Mouse (Mus musculus) thymus, adult 2 months (tissue): ENCODE measurements around the gene Bag1. TPM values are rescaled to one million over a fixed set of nuclear protein-coding genes. Genes with fewer than 3 reads are reported as not detected.

ENCODE experiments used
- DNase-seq: peaks from one replicate; pipeline ENCODE4 v3.0.0; 2021
- H3K27ac ChIP-seq: fragments of 200-500 bp; 2 replicates; pipeline ENCODE4 v1.5.1; 2012; ENCODE audit warnings: low read length, control low read depth; ENCODE audit not compliant: control insufficient read depth, insufficient read depth
- H3K27me3 ChIP-seq: fragments of 200-500 bp; 2 replicates; pipeline ENCODE4 v1.6.1; 2012; ENCODE audit warnings: mild to moderate bottlenecking, low read length, moderate library complexity, mixed read lengths; ENCODE audit not compliant: control insufficient read depth, insufficient read depth
- H3K36me3 ChIP-seq: fragments of 200-500 bp; 2 replicates; pipeline ENCODE4 v1.6.1; 2012; ENCODE audit warnings: mild to moderate bottlenecking, low read length, moderate library complexity; ENCODE audit not compliant: control insufficient read depth, insufficient read depth
- H3K4me1 ChIP-seq: fragments of 200-500 bp; replicated peaks from 2 replicates; pipeline ENCODE4 v1.6.1; 2012; ENCODE audit warnings: low read length; ENCODE audit not compliant: control insufficient read depth, insufficient read depth
- H3K4me3 ChIP-seq: fragments of 200-500 bp; 2 replicates; pipeline ENCODE4 v1.5.1; 2012; ENCODE audit warnings: mild to moderate bottlenecking, low read length, control low read depth, moderate library complexity; ENCODE audit not compliant: control insufficient read depth, insufficient read depth
- CTCF ChIP-seq: fragments of 200-500 bp; IDR thresholded peaks from 2 replicates; pipeline ENCODE4 v1.5.1; 2012; ENCODE audit warnings: mild to moderate bottlenecking, control low read depth, low read length, moderate library complexity, borderline replicate concordance; ENCODE audit not compliant: control insufficient read depth, poor library complexity, insufficient read depth; ENCODE audit errors: extremely low read depth
- POLR2A ChIP-seq: fragments of 200-500 bp; IDR thresholded peaks from 2 replicates; pipeline ENCODE4 v1.6.1; 2012; ENCODE audit warnings: mild to moderate bottlenecking, low read length, control low read depth, moderate library complexity; ENCODE audit not compliant: control insufficient read depth, poor library complexity, insufficient read depth; ENCODE audit errors: extremely low read depth
- WGBS: fragments of 180-500 bp; shearing (Covaris S2); methylation state at CpG from one replicate; pipeline ENCODE4 v1.1.7; 2018; 5-methylcytosine and 5-hydroxymethylcytosine counted together
- polyA plus RNA-seq: library from polyadenylated mRNA; depleted of rRNA; stranded (reverse); fragments of >200 nt; gene quantifications from 2 replicates; pipeline ENCODE4 v1.2.3, GENCODE M21; 2012; rRNA removed

The Bag1 gene
- polyA plus RNA-seq, 1 experiment: 94.5 TPM

DNA sequence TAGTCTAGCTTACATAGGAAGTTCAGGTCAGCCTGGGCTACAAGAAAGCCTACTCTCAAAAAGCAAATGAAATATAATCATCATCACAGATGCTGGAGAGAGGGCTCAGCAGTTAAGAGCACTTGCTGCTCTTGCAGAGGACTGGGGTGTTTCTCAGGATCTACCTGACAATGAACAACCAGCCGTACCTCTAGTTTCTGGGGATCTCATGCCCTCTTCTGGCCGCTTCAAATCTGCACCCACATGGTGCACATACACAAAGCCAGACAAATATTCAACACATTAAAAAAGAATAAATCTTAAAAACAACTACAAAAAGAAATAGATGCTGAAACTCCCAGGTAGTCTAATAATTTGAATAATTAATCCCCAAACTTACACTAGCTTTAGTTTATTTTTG lies 52.4 kb downstream of the Bag1 start:
- Histone ChIP-seq H3K4me3 (no peak overlapping the region), H3K27me3 (no peaks in the 10 kb centered on the region), H3K4me1 (no peaks in the 10 kb centered on the region; the same call in none of the 2 replicates), H3K27ac (no peak overlapping the region), H3K36me3 (no peaks in the 10 kb centered on the region)
- no peak for DNase-seq
- 94% methylated on average over 2 of the region's 2 CpGs for WGBS
- no peak for TF ChIP-seq CTCF
- TF ChIP-seq POLR2A: no peak

GRCm38 (mm10) chr4:40895118-40895517 lies 53.0 kb downstream of the Bag1 start:
- no peaks in the 10 kb centered on the region; the same call in none of the 2 replicates for H3K4me1 ChIP-seq
- H3K27me3 ChIP-seq: no peaks in the 10 kb centered on the region
- no peak for TF ChIP-seq CTCF
- no peak for TF ChIP-seq POLR2A
- DNase-seq: no peak
- 97% methylated on average over 3 of the region's 3 CpGs for WGBS
- no peak overlapping the region for H3K4me3 ChIP-seq
- no peaks in the 10 kb centered on the region for H3K36me3 ChIP-seq
- H3K27ac ChIP-seq: no peak overlapping the region

DNA sequence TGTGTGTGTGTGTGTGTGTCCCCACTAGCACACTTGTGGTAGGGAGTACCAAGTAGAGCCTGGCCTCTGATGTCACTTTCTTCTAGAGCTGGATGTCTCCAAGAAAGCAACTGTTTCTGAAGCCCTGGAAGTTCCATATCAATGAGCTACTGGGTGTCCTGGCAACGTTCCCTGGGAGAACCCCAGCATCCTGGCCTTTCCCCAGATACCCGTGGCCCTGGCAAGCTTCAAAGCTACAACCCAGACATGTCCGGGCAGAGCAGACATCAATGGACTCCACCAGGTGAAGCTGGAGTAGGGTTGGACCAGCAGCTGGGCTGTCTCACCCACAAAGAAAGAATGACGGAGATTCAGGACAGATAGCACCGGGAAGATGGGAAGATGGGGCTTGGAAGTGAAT lies 56.9 kb downstream of the Bag1 start:
- no peak for DNase-seq
- Histone ChIP-seq H3K4me1 (no peaks in the 10 kb centered on the region), H3K36me3 (no peaks in the 10 kb centered on the region), H3K27me3 (no peaks in the 10 kb centered on the region), H3K27ac (no peak overlapping the region), H3K4me3 (no peak overlapping the region)
- TF ChIP-seq POLR2A (no peak), CTCF (no peak)
- WGBS: 90% methylated on average over 5 of the region's 5 CpGs

GRCm38 (mm10) chr4:40889983-40890382 lies 58.1 kb downstream of the Bag1 start:
- Histone ChIP-seq H3K4me3 (no peak overlapping the region), H3K4me1 (no peaks in the 10 kb centered on the region), H3K27me3 (no peaks in the 10 kb centered on the region), H3K27ac (no peak overlapping the region), H3K36me3 (no peaks in the 10 kb centered on the region)
- TF ChIP-seq CTCF: no peak
- no peak for TF ChIP-seq POLR2A
- 78% methylated on average over 4 of the region's 4 CpGs for WGBS
- no peak for DNase-seq

DNA sequence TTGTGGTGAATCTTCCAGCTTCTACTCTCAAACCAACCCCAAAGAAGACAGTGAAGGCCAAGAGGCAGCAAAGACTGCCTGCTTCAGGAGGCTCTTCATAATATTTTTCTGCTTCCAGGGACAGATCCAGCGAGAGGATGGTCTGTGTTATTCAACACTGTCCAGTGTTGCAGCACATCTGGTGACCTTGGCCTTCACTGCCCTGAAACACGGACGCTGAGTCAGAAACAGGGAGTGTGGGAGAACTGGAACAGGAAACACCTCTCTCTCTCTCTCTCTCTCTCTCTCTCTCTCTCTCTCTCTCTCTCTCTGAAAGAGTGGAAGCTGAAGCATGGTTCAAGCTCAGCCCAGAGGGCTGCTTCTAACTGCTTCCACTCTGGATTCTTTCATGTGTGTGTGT lies 58.8 kb downstream of the Bag1 start:
- no peak for DNase-seq
- TF ChIP-seq POLR2A (no peak), CTCF (no peak)
- Histone ChIP-seq H3K4me1 (no peaks in the 10 kb centered on the region), H3K36me3 (no peaks in the 10 kb centered on the region), H3K4me3 (no peak overlapping the region), H3K27me3 (no peaks in the 10 kb centered on the region), H3K27ac (no peak overlapping the region)
- 76% methylated on average over 3 of the region's 3 CpGs for WGBS

DNA sequence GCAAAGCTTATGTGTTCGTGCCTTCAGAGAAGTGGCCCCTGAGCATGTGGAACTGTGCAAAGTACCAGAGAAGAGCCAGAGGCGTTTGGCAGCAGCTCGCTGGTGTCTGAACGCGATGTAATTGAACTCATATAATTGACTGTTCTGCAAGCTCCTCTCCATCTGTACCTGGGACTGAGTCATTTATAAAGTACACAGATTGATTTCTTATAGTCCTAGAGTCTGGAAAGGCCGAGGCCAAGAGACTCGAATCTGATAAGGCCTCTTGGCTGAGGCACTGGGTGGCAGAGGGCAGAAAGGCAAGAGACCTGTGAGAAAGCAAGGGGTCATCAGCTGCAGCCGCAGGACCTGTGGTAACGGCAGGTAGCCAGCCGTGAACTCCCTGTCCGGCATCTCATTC lies 59.3 kb downstream of the Bag1 start:
- Histone ChIP-seq H3K36me3 (no peaks in the 10 kb centered on the region), H3K4me1 (no peaks in the 10 kb centered on the region)
- WGBS: 97% methylated on average over 11 of the region's 11 CpGs

More for the DNA sequence above, 59.3 kb downstream of the Bag1 start:
- TF ChIP-seq POLR2A (no peak), CTCF (no peak)
- DNase-seq: no peak
- Histone ChIP-seq H3K27me3 (no peaks in the 10 kb centered on the region), H3K4me3 (no peak overlapping the region), H3K27ac (no peak overlapping the region)

Other genes starting within 250 kb of the Bag1 start
- 8.2 and 9.1 TPM in 2 replicates for gene Aptx, start 245.1 kb downstream of the Bag1 start, polyA plus RNA-seq
- 11.5 and 13.4 TPM in 2 replicates for gene Dnaja1, start 226.1 kb downstream of the Bag1 start, polyA plus RNA-seq
- gene Smu1, start 190.4 kb downstream of the Bag1 start, polyA plus RNA-seq: 34.9 and 36.7 TPM in 2 replicates
- gene B4galt1, start 94.3 kb downstream of the Bag1 start, polyA plus RNA-seq: 34.1 and 49.4 TPM in 2 replicates
- gene Spink4, start 28.2 kb downstream of the Bag1 start, polyA plus RNA-seq: 7.1 and 15.8 TPM in 2 replicates
- gene Chmp5, start 113 bp upstream of the Bag1 start, polyA plus RNA-seq: 12.5 and 16.9 TPM in 2 replicates
- 39.4 and 43.4 TPM in 2 replicates for gene Nfx1, start 22.6 kb upstream of the Bag1 start, polyA plus RNA-seq
- gene Aqp7, start 99.8 kb upstream of the Bag1 start, polyA plus RNA-seq: 5.3 and 5.5 TPM in 2 replicates
- 18.8 and 21.1 TPM in 2 replicates for gene Aqp3, start 149.9 kb upstream of the Bag1 start, polyA plus RNA-seq
- 47.8 and 54.1 TPM in 2 replicates for gene Nol6, start 176.2 kb upstream of the Bag1 start, polyA plus RNA-seq
- 41.1 and 47.5 TPM in 2 replicates for gene Ube2r2, start 187.4 kb upstream of the Bag1 start, polyA plus RNA-seq